Mouse (Mus musculus) brain, embryonic 14.5 days (tissue): Measurements from ENCODE around the gene Chmp4b.

Source experiments
- CTCF ChIP-seq: fragments of 200-500 bp; IDR thresholded peaks from 2 replicates; pipeline ENCODE4 v1.5.1; 2012; ENCODE audit warnings: inconsistent platforms, mild to moderate bottlenecking, moderate library complexity, borderline replicate concordance; ENCODE audit not compliant: insufficient read depth, insufficient read length; ENCODE audit errors: extremely low read depth
- POLR2A ChIP-seq: fragments of 200-500 bp; IDR thresholded peaks from 2 replicates; pipeline ENCODE4 v1.6.1; 2012; ENCODE audit warnings: mild to moderate bottlenecking, inconsistent platforms, borderline replicate concordance; ENCODE audit not compliant: poor library complexity, insufficient read depth, insufficient read length, severe bottlenecking; ENCODE audit errors: extremely low read depth

DNA sequence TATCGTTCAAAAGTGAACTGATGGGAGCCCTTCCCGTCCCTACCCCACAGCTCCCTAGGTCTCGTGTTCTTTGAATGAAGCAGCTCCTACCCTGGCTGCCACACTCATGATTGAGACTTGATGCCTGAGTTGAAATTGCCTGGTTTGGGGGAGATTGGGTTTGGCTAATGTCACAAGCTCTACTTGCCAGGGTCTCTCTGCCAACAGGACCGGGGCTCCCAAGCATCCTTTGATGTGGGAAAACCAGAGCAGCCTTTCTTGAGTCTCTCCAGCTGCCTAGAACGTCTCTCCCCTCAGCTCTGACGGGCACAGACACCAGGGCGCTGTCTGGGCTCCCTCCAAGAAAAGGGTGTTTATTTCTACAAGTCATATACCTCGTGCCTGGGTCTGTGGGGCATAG, 44.2 kb downstream of the Chmp4b start:
- no peak for TF ChIP-seq CTCF
- TF ChIP-seq POLR2A: no peak
